Mouse (Mus musculus) liver, adult 2 months (tissue): Measurements from ENCODE around the gene Fgd6.

Source experiments
- CTCF ChIP-seq: fragments of 200-500 bp; IDR thresholded peaks from 2 replicates; pipeline ENCODE4 v1.5.1; 2011; ENCODE audit warnings: low read depth, low read length, control low read depth
- POLR2A ChIP-seq: fragments of 200-500 bp; IDR thresholded peaks from 2 replicates; pipeline ENCODE4 v1.6.1; 2011; ENCODE audit warnings: low read length, control low read depth; ENCODE audit not compliant: insufficient read depth; ENCODE audit errors: extremely low read depth

DNA sequence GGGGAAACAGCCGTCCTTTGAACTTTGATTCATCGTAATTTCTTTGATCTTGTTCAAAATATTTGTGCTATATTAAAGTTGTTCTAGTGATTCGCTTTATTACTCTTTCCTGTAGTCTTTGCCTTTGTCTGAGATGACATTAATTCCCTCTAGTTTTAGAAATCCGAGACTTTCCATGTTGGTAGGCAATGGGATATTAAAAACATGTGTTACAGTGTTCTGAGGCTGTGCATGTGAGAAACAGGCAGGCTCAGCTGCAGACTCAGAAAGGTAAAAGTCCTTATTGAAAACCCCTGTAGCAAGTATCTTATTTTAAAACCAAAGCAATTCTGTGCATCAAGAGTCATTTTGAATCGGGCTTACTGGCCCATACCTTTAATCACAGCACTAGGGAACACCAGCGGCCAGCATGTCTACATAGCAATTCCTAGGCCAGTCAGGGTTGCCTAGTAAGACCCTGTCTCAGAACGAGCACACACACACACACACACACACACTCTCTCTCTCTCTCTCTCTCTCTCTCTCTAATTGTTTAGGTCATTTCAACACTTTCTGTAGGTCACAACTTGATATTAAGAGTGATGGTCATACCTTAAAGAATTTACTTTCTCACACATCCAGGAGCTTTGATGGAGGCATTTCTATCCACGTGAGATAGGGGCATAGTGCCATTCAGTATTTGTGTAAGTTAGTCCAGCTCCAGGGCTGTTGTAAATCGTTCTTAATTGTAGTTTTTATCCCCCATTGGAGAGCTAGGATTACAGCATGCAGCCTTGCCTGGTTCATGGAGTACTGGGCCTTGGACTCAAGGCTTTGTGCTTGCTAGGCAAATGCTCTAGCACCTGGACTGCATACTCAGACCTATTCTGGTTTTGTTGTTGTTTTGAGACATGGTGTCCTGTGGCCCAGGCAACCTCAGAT lies 75.3 kb downstream of the Fgd6 start:
- no peak for TF ChIP-seq POLR2A
- TF ChIP-seq CTCF = no peak
